Mouse (Mus musculus): Measurements from ENCODE around the gene Sh3gl1. TPM values are rescaled to one million over a fixed set of nuclear protein-coding genes. Genes with fewer than 3 reads are reported as not detected.
"Not testable (repeated sequence)": the region's sequence is repeated elsewhere in the genome, so short reads cannot be mapped to it uniquely, and the experiment has no call there.

The Sh3gl1 gene
- total RNA-seq, 2 experiments from 2014 or later, result 8.7 to 9.5 TPM

DNA sequence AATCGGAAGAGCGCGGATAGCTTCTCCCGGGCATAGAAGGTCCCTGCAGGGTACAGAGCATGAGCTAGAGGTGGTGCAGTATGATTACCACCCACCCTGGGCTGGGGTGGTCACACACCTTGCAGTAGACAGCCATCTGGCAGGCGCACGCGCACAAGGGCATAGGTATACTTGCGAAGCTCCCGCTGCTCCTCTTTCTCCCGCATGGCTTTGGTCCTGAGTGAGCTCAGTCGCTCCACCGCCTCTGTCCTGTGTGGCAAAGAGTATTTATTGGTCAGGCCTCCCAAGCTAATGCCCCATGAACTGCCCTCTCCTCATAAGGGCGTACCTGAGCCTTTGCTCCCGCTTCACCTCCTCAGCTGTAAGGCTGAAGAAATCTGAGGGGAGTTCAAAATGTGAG lies 32.6 kb upstream of the Sh3gl1 start:
- DNase-seq, result no peak
- H3K27ac ChIP-seq, result no peak overlapping the region
- H3K4me3 ChIP-seq, result no peak overlapping the region
- intact Hi-C loops (cut with DNase I), result no loop called here
- TF ChIP-seq CTCF (IDR thresholded peaks at IDR 0.05), result no peak

GRCm38 (mm10) chr17:56066451-56066850 lies 30.0 kb upstream of the Sh3gl1 start:
- intact Hi-C loops (cut with DNase I), result no loop called here
- no peak overlapping the region for H3K27ac ChIP-seq
- DNase-seq, result no peak
- no peak for TF ChIP-seq CTCF (IDR thresholded peaks at IDR 0.05)
- H3K4me3 ChIP-seq, result no peak overlapping the region

GRCm38 (mm10) chr17:56065715-56066114 lies 29.3 kb upstream of the Sh3gl1 start:
- H3K4me3 ChIP-seq; DNase-seq; intact Hi-C loops (cut with DNase I); H3K27ac ChIP-seq: not testable (repeated sequence)

DNA sequence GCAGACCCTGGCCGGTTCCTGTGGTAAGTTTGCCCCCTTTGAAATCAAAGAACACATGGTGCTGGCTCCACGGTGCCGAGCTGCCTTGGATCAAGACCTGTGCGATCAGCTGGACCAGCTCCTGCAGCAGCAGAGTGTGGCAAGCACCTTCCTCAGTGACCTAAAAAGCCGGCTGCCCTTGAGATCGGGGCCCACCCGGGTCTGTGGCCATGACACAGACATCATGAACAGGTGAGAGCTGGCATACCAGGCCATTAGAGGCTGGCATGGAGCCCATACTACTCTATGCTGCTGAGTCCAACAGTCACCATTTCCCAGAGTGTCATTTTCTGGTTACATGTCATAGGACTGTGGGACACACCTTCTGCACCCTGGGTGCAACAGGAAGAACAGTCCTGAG lies 25.6 kb upstream of the Sh3gl1 start:
- Histone ChIP-seq H3K4me3 (no peak overlapping the region), H3K27ac (no peak overlapping the region)
- intact Hi-C loops (cut with DNase I), result no loop called here
- no peak for DNase-seq
- TF ChIP-seq CTCF (IDR thresholded peaks at IDR 0.05), result no peak

- TF ChIP-seq CTCF (IDR thresholded peaks at IDR 0.05), result peak; percentile 26
- no peak for DNase-seq
- peak overlapping the region; percentile 30; the same call in 1 of the 2 replicates for H3K4me3 ChIP-seq
- H3K27ac ChIP-seq, result peak overlapping the region; percentile 53
- intact Hi-C loops (cut with DNase I), result no loop called here
Measured at GRCm38 (mm10) chr17:56057381-56058120, 21.1 kb upstream of the Sh3gl1 start.

- DNase-seq, result no peak
- TF ChIP-seq CTCF (IDR thresholded peaks at IDR 0.05), result no peak
- Histone ChIP-seq H3K27ac (no peak overlapping the region), H3K4me3 (no peak overlapping the region)
- intact Hi-C loops (cut with DNase I), result no loop called here
Measured at GRCm38 (mm10) chr17:56055945-56056678, 19.7 kb upstream of the Sh3gl1 start.

GRCm38 (mm10) chr17:56054938-56055337 lies 18.5 kb upstream of the Sh3gl1 start:
- no peak for TF ChIP-seq CTCF (IDR thresholded peaks at IDR 0.05)
- Histone ChIP-seq H3K27ac (no peak overlapping the region), H3K4me3 (no peak overlapping the region)
- no peak for DNase-seq
- intact Hi-C loops (cut with DNase I), result no loop called here

GRCm38 (mm10) chr17:56051369-56051768 lies 14.9 kb upstream of the Sh3gl1 start:
- DNase-seq, result no peak
- intact Hi-C loops (cut with DNase I), result no loop called here
- TF ChIP-seq CTCF (IDR thresholded peaks at IDR 0.05), result no peak
- Histone ChIP-seq H3K4me3 (no peak overlapping the region), H3K27ac (no peak overlapping the region)

GRCm38 (mm10) chr17:56040857-56041163 lies 4.4 kb upstream of the Sh3gl1 start:
- TF ChIP-seq CTCF (IDR thresholded peaks at IDR 0.05), result no peak
- intact Hi-C loops (cut with DNase I), result no loop called here
- H3K27ac ChIP-seq, result no peak overlapping the region; the same call in 1 of the 2 replicates
- DNase-seq, result no peak
- H3K4me3 ChIP-seq, result peak overlapping the region; percentile 86

DNA sequence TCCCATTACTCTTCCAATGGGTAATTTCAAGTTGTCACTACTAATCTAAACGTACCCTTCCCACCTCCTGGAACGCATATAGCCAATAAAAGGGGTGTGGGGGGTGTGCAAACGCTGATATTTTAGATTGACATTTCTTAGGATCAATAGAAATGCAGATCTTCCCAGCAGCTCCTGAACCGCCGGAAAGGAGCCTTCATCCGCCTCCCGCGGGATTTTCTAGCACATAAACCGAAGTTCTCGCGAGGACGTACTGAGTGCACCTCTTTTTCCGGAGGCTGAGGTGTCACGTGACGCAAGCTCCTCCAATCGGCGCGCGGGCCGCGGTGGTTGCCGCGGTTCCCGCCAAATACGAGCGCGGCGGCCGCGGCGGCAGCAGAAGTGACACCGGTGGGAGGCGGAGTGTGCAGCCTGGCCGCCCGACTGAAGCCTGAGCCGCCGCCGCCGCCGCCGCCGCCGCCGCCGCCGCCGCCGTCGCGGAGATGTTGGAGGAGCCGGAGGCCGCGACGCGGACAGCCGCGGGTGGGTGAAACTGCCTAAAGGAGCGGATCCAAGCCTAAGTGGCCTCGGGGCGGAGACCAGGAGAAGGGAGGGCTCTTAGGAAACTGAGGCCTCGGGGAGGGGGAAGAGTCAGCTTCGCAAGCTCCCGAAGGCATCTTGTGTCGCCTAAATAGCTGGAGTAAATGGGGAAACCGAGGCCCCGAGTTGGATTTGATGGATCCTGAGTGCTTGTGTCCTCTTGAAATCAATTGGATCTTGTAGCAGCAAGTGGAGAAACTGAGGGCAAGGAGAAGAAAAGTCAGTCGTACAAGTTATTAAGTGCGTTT lies 3.8 kb upstream of the Sh3gl1 start, which contains the start of gene Chaf1a:
Chaf1a (plus strand) TSS at position 410 of the 827 bp plus-strand sequence.
- H3K27ac ChIP-seq, result peak within 1 kb of the TSS; percentile 86
- intact Hi-C loops (cut with DNase I), result no loop called here
- no peak for TF ChIP-seq CTCF (IDR thresholded peaks at IDR 0.05)

DNA sequence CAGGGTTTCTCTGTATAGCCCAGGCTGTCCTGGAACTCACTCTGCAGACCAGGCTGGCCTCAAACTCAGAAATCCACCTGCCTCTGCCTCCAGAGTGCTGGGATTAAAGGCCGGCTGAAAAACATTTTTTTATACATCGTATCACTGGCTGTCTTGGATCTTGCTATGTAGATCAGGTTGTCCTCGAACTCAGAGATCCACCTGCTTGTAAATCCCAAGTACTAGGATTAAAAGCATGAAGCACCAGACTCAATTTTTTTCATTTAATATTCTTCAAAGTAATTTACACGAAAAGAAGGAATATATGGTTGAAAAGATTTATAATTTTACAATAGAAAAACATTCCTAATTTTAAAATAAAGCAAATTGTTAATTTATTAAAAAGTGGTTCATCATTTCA lies 2.9 kb upstream of the Sh3gl1 start:
- no peak for DNase-seq
- peak overlapping the region; percentile 86 for H3K4me3 ChIP-seq
- peak overlapping the region; percentile 86 for H3K27ac ChIP-seq
- intact Hi-C loops (cut with DNase I), result loop anchor here (5.0 to 10.0 kb wide), 2 partner anchors 38 to 1235 kb away; partner anchors contain the start of genes Hdgfl2, Ubxn6 and Vav1
- TF ChIP-seq CTCF (IDR thresholded peaks at IDR 0.05), result no peak

More for the DNA sequence above, 3.8 kb upstream of the Sh3gl1 start, which contains the start of gene Chaf1a:
- H3K4me3 ChIP-seq, result peak within 1 kb of the TSS; percentile 86
- peak; percentile 98 for DNase-seq

DNA sequence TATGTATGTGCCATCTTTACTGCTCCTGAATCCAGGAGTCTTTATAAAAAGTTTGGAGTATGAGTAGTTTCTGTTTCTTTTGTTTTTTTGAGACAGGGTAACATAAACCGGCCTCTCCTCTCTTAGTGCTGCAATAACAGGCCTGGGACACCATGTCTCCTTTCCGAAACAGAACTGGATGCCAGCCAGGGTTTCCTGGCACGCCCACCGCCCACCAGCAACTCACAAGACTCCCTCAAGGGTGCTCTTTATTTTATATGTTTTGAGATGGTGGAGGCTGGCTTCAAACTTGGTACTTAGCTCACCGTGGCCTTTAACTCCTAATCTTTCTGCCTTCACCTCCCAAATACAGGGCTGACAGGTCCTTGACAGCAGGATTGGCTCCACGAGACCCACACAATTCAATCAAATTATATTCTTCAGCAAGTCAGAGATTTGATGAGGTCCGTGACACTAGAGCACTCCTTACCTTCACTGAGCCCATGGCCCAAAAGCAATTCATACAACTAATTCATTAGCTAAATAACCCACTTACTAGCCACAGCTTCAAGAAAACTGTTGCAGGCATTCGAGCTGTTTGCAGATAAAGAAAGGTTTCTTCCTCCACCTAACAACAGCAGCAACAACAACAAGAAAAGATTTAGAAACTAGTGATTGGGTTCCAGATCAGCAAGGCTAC lies 2.3 kb upstream of the Sh3gl1 start:
- intact Hi-C loops (cut with DNase I), result loop anchor here (5.0 to 10.0 kb wide), 2 partner anchors 39 to 1236 kb away; partner anchors contain the start of genes Hdgfl2, Ubxn6 and Vav1
- H3K4me3 ChIP-seq, result no peak overlapping the region
- H3K27ac ChIP-seq, result no peak overlapping the region
- DNase-seq, result no peak
- no peak for TF ChIP-seq CTCF (IDR thresholded peaks at IDR 0.05)
